Mouse (Mus musculus): ENCODE measurements around the gene Rbm44. TPM values are rescaled to one million over a fixed set of nuclear protein-coding genes. Genes with fewer than 3 reads are reported as not detected.

Gene Rbm44
- polyA plus RNA-seq, 1 experiment from 2014 or later, result 2.2 TPM

GRCm38 (mm10) chr1:91176871-91177270 is 32.0 kb downstream of the Rbm44 start:
- Histone ChIP-seq H3K9ac (no peak overlapping the region), H3K27me3 (ENCODE audit: insufficient read depth, low read length) (0 out of 2 replicates have a peak, but pooled peaks cover 6% of the 10 kb centered on the region), H3K4me1 (ENCODE audit: insufficient read depth) (peaks cover 16% of the 10 kb centered on the region; the same call in 1 of the 2 replicates), H3K4me3 (ENCODE audit: low read depth, low read length) (no peak overlapping the region), H3K36me3 (ENCODE audit: insufficient read depth) (no peaks in the 10 kb centered on the region), H3K27ac (ENCODE audit: low read depth) (no peak overlapping the region), H3K4me2 (no peak overlapping the region), H3K9me3 (ENCODE audit: low read depth, low read length) (no peaks in the 10 kb centered on the region)
- TF ChIP-seq CTCF (IDR thresholded peaks at IDR 0.05; ENCODE audit: low read depth), result no peak
- 70% methylated on average over 4 of the region's 4 CpGs for WGBS
- ATAC-seq (ENCODE audit: insufficient read depth) (no peak), DNase-seq (no peak)

GRCm38 (mm10) chr1:91179086-91179485 is 34.2 kb downstream of the Rbm44 start:
- no peak overlapping the region for H3K4me3 ChIP-seq (ENCODE audit: low read depth, low read length)
- H3K27ac ChIP-seq (ENCODE audit: low read depth), result no peak overlapping the region
- no peaks in the 10 kb centered on the region for H3K9me3 ChIP-seq (ENCODE audit: low read depth, low read length)
- peaks cover 20% of the 10 kb centered on the region; the same call in 1 of the 2 replicates for H3K4me1 ChIP-seq (ENCODE audit: insufficient read depth)
- TF ChIP-seq CTCF (IDR thresholded peaks at IDR 0.05; ENCODE audit: low read depth), result peak; percentile 89
- DNase-seq (peak; percentile 81), ATAC-seq (ENCODE audit: insufficient read depth) (peak; percentile 59; the same call in 1 of the 2 replicates)
- no peak overlapping the region for H3K9ac ChIP-seq
- no peaks in the 10 kb centered on the region for H3K36me3 ChIP-seq (ENCODE audit: insufficient read depth)
- 0 out of 2 replicates have a peak, but pooled peaks cover 10% of the 10 kb centered on the region for H3K27me3 ChIP-seq (ENCODE audit: insufficient read depth, low read length)
- no peak overlapping the region; the same call in 1 of the 2 replicates for H3K4me2 ChIP-seq
- 29% methylated on average over 5 of the region's 5 CpGs for WGBS

- Histone ChIP-seq H3K4me3 (ENCODE audit: low read depth, low read length) (peak within 1 kb of the TSS; percentile 42), H3K4me2 (peak within 1 kb of the TSS; percentile 83), H3K27me3 (ENCODE audit: insufficient read depth, low read length) (0 out of 2 replicates have a peak, but pooled peaks cover 10% of the 10 kb centered on the region), H3K9me3 (ENCODE audit: low read depth, low read length) (no peaks in the 10 kb centered on the region), H3K36me3 (ENCODE audit: insufficient read depth) (no peaks in the 10 kb centered on the region), H3K4me1 (ENCODE audit: insufficient read depth) (peaks cover 20% of the 10 kb centered on the region; the same call in 1 of the 2 replicates), H3K27ac (ENCODE audit: low read depth) (no peak within 1 kb of the TSS), H3K9ac (peak within 1 kb of the TSS; percentile 56)
- 3% methylated on average over 33 of the region's 37 CpGs for WGBS
- peak; percentile 58 for ATAC-seq (ENCODE audit: insufficient read depth)
- TF ChIP-seq CTCF (IDR thresholded peaks at IDR 0.05; ENCODE audit: low read depth), result no peak
- DNase-seq, result peak; percentile 64
Measured at GRCm38 (mm10) chr1:91179533-91180173, 34.8 kb downstream of the Rbm44 start, which contains the start of gene Ramp1. Gene Ramp1 (plus strand): TSS chr1:91179822.

GRCm38 (mm10) chr1:91180174-91180565 is 35.3 kb downstream of the Rbm44 start:
- H3K36me3 ChIP-seq (ENCODE audit: insufficient read depth), result no peaks in the 10 kb centered on the region
- peak overlapping the region; percentile 56 for H3K9ac ChIP-seq
- peak overlapping the region; percentile 83 for H3K4me2 ChIP-seq
- peak overlapping the region; percentile 42 for H3K4me3 ChIP-seq (ENCODE audit: low read depth, low read length)
- H3K27me3 ChIP-seq (ENCODE audit: insufficient read depth, low read length), result 0 out of 2 replicates have a peak, but pooled peaks cover 10% of the 10 kb centered on the region
- DNase-seq (peak; percentile 13), ATAC-seq (ENCODE audit: insufficient read depth) (no peak; the same call in 1 of the 2 replicates)
- H3K27ac ChIP-seq (ENCODE audit: low read depth), result no peak overlapping the region
- WGBS, result 5% methylated on average over 14 of the region's 14 CpGs
- peaks cover 20% of the 10 kb centered on the region; the same call in 1 of the 2 replicates for H3K4me1 ChIP-seq (ENCODE audit: insufficient read depth)
- no peak for TF ChIP-seq CTCF (IDR thresholded peaks at IDR 0.05; ENCODE audit: low read depth)
- no peaks in the 10 kb centered on the region for H3K9me3 ChIP-seq (ENCODE audit: low read depth, low read length)

GRCm38 (mm10) chr1:91180723-91181122 is 35.8 kb downstream of the Rbm44 start:
- H3K4me3 ChIP-seq (ENCODE audit: low read depth, low read length), result 0 out of 2 replicates have a peak overlapping the region, but pooled peaks have one; percentile 7
- WGBS, result 45% methylated on average over 6 of the region's 6 CpGs

GRCm38 (mm10) chr1:91181261-91181660 is 36.4 kb downstream of the Rbm44 start:
- Histone ChIP-seq H3K4me2 (peak overlapping the region; percentile 47), H3K27ac (ENCODE audit: low read depth) (no peak overlapping the region), H3K4me3 (ENCODE audit: low read depth, low read length) (no peak overlapping the region), H3K27me3 (ENCODE audit: insufficient read depth, low read length) (0 out of 2 replicates have a peak, but pooled peaks cover 10% of the 10 kb centered on the region), H3K4me1 (ENCODE audit: insufficient read depth) (peaks cover 20% of the 10 kb centered on the region; the same call in 1 of the 2 replicates), H3K9me3 (ENCODE audit: low read depth, low read length) (no peaks in the 10 kb centered on the region), H3K9ac (no peak overlapping the region), H3K36me3 (ENCODE audit: insufficient read depth) (no peaks in the 10 kb centered on the region)
- ATAC-seq (ENCODE audit: insufficient read depth), result peak; percentile 56
- peak; percentile 18 for DNase-seq
- no peak for TF ChIP-seq CTCF (IDR thresholded peaks at IDR 0.05; ENCODE audit: low read depth)
- 13% methylated on average over 5 of the region's 5 CpGs for WGBS

More at GRCm38 (mm10) chr1:91180723-91181122, 35.8 kb downstream of the Rbm44 start:
- peak overlapping the region; percentile 56; the same call in 1 of the 2 replicates for H3K9ac ChIP-seq
- peaks cover 20% of the 10 kb centered on the region; the same call in 1 of the 2 replicates for H3K4me1 ChIP-seq (ENCODE audit: insufficient read depth)
- no peak for TF ChIP-seq CTCF (IDR thresholded peaks at IDR 0.05; ENCODE audit: low read depth)
- 0 out of 2 replicates have a peak, but pooled peaks cover 10% of the 10 kb centered on the region for H3K27me3 ChIP-seq (ENCODE audit: insufficient read depth, low read length)
- ATAC-seq (ENCODE audit: insufficient read depth) (no peak), DNase-seq (no peak)
- H3K27ac ChIP-seq (ENCODE audit: low read depth), result no peak overlapping the region
- no peaks in the 10 kb centered on the region for H3K36me3 ChIP-seq (ENCODE audit: insufficient read depth)
- peak overlapping the region; percentile 83 for H3K4me2 ChIP-seq
- H3K9me3 ChIP-seq (ENCODE audit: low read depth, low read length), result no peaks in the 10 kb centered on the region

All from lung, embryonic 14.5 days (tissue).